Mouse (Mus musculus): ENCODE data around the gene Trpt1.

Gene Trpt1

GRCm38 (mm10) chr19:6992011-6992858 is 3.7 kb upstream of the Trpt1 start, which contains the start of gene Dnajc4:
TSS of gene Dnajc4 (minus strand) at chr19:6992572.
- DNase-seq (ENCODE audit: low read depth, low spot score): peak; percentile 94

- DNase-seq (ENCODE audit: low read depth, low spot score): no peak
These were observed 2.7 kb upstream of the Trpt1 start for GRCm38 (mm10) chr19:6993011-6993770.

- DNase-seq (ENCODE audit: low read depth, low spot score): no peak
These were observed 1.9 kb upstream of the Trpt1 start for GRCm38 (mm10) chr19:6994002-6994401.

- no peak for DNase-seq (ENCODE audit: low read depth, low spot score)
These were observed 1.4 kb upstream of the Trpt1 start for GRCm38 (mm10) chr19:6994489-6994888.

- DNase-seq (ENCODE audit: low read depth, low spot score): no peak
These were observed 508 bp upstream of the Trpt1 start for GRCm38 (mm10) chr19:6995255-6995991.

GRCm38 (mm10) chr19:6997721-6998290 is 1.9 kb downstream of the Trpt1 start:
- DNase-seq (ENCODE audit: low read depth, low spot score): no peak

GRCm38 (mm10) chr19:6999360-7000063 is 3.6 kb downstream of the Trpt1 start:
- DNase-seq (ENCODE audit: low read depth, low spot score): no peak

GRCm38 (mm10) chr19:7006892-7007593 is 11.1 kb downstream of the Trpt1 start:
- DNase-seq (ENCODE audit: low read depth, low spot score): no peak

GRCm38 (mm10) chr19:7012426-7012825 is 16.5 kb downstream of the Trpt1 start:
- no peak for DNase-seq (ENCODE audit: low read depth, low spot score)

GRCm38 (mm10) chr19:7013984-7014383 is 18.1 kb downstream of the Trpt1 start:
- DNase-seq (ENCODE audit: low read depth, low spot score): no peak

GRCm38 (mm10) chr19:7014481-7015135 is 18.7 kb downstream of the Trpt1 start:
- DNase-seq (ENCODE audit: low read depth, low spot score): no peak

- DNase-seq (ENCODE audit: low read depth, low spot score): no peak
These were observed 21.9 kb downstream of the Trpt1 start for GRCm38 (mm10) chr19:7017541-7018457.

- DNase-seq (ENCODE audit: low read depth, low spot score): no peak
These were observed 22.6 kb downstream of the Trpt1 start for GRCm38 (mm10) chr19:7018546-7018945.

GRCm38 (mm10) chr19:7019191-7019590 is 23.3 kb downstream of the Trpt1 start, which contains the start of gene Fermt3:
TSS of gene Fermt3 (minus strand) at chr19:7019469.
- peak; percentile 47 for DNase-seq (ENCODE audit: low read depth, low spot score)

GRCm38 (mm10) chr19:7020224-7020641 is 24.3 kb downstream of the Trpt1 start:
- no peak for DNase-seq (ENCODE audit: low read depth, low spot score)

- no peak for DNase-seq (ENCODE audit: low read depth, low spot score)
These were observed 33.6 kb downstream of the Trpt1 start for GRCm38 (mm10) chr19:7029531-7029930.

GRCm38 (mm10) chr19:7034006-7034405 is 38.1 kb downstream of the Trpt1 start:
- DNase-seq (ENCODE audit: low read depth, low spot score): no peak

- DNase-seq (ENCODE audit: low read depth, low spot score): no peak
These were observed 43.3 kb downstream of the Trpt1 start for GRCm38 (mm10) chr19:7039088-7039720.
